In the genomic region with DNA sequence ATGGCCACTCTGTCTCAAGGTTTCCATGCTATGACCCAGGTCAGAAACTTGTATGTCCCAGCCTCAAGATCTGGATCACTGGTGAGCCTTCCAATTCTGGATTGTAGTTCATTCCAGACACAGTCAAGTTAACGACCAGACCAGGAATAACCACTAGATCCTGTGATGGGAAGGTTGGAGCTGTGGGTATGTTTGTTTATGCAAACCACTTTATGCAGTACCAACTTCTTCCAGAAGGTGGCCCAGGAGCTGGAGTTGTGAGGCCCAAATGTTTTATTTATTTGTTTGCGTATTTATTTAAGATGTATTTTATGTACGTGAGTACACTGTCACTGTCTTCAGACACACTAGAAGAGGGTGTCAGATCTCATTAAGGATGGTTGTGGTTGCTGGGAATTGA, we compare ENCODE assay signal across 9 mouse cellular contexts. TPM values are rescaled to one million over a fixed set of nuclear protein-coding genes. Genes with fewer than 3 reads are reported as not detected.
DNase-seq lines count a peak whose midpoint lies in the region; ATAC-seq lines count a peak whose summit lies in the region.
"Had no signal": no experiment of that assay in that cellular context is flagged by ENCODE, and none has a peak within 500 bp of the region (broad histone marks: within the 10 kb centered on the region; RNA-seq: fewer than 3 reads in every experiment).

No protein-coding gene starts in this region.

- H3K9me3 ChIP-seq in kidney, embryonic 14.5 days (ENCODE audit: control insufficient read depth, low read length) = no peaks in the 10 kb centered on the region

- no peak overlapping the region for H3K9ac ChIP-seq in kidney, embryonic 14.5 days (ENCODE audit: low read depth, low read length)

- H3K36me3 ChIP-seq in kidney, embryonic 14.5 days (ENCODE audit: control insufficient read depth, insufficient read depth, low read length) = peaks cover 4% of the 10 kb centered on the region; the same call in 1 of the 2 replicates

- no peak for ATAC-seq in kidney, embryonic 14.5 days (ENCODE audit: low FRiP score, low TSS enrichment)
- ATAC-seq in monocyte, adult 5-6 weeks (replicated peaks; ENCODE audit: insufficient number of reproducible peaks, low FRiP score, low TSS enrichment, poor library complexity, severe bottlenecking) = no peak

- peaks cover 5% of the 10 kb centered on the region; the same call in 1 of the 2 replicates for H3K4me1 ChIP-seq in kidney, embryonic 14.5 days (ENCODE audit: control insufficient read depth, insufficient read depth, low read length)

- H3K27ac ChIP-seq in kidney, embryonic 14.5 days (ENCODE audit: low read depth, low read length) = no peak overlapping the region

- no peak overlapping the region for H3K4me3 ChIP-seq in kidney, embryonic 14.5 days (ENCODE audit: low read length)
- H3K4me3 ChIP-seq: myocyte had no signal

- peak; percentile 12 for DNase-seq in kidney, adult 11 months
- peak; percentile 54 for DNase-seq in thymus, postnatal 0 days (ENCODE audit: low spot score)
- DNase-seq in thymus, postnatal 25 days = no peak
- peak; percentile 56 to 67 for DNase-seq in cerebellum, adult 18-20 months
- peak; percentile 74 for DNase-seq in right cerebral cortex, postnatal 4 days
- DNase-seq in frontal cortex, postnatal 14 days (ENCODE audit: low spot score in 2 of 2) = no peak

- H3K27me3 ChIP-seq in kidney, embryonic 14.5 days (ENCODE audit: control insufficient read depth, insufficient read depth, low read length) = peaks cover 5% of the 10 kb centered on the region

- 62% methylated on average over 3 of the region's 3 CpGs for WGBS in kidney, embryonic 14.5 days

- H3K4me2 ChIP-seq in kidney, embryonic 14.5 days (replicated peaks; ENCODE audit: low read depth, low read length) = no peak overlapping the region

RNA-seq across cellular contexts. Expression of gene Fbxo6, which starts 3.0 kb away (rescaled TPM):
- 16.7 and 19.2 TPM in 2 replicates for polyA plus RNA-seq in kidney, embryonic 14.5 days (2014; fragmentation: Nextera tagmentation; extraction: Ambion mirVana)
- 36.2 and 37.7 TPM in 2 replicates for polyA plus RNA-seq in thymus, postnatal 0 days (2015; fragmentation: Nextera tagmentation; extraction: Ambion mirVana)
- total RNA-seq in monocyte, adult 5-6 weeks (2017) = 12.7 to 17.3 TPM (median 13.8 TPM) in 3 replicates

RNA-seq across cellular contexts. Expression of gene Fbxo44, which starts 5.3 kb away (rescaled TPM):
- 10.8 and 13.2 TPM in 2 replicates for polyA plus RNA-seq in kidney, embryonic 14.5 days (2014; fragmentation: Nextera tagmentation; extraction: Ambion mirVana)
- 10.2 and 10.9 TPM in 2 replicates for polyA plus RNA-seq in thymus, postnatal 0 days (2015; fragmentation: Nextera tagmentation; extraction: Ambion mirVana)
- total RNA-seq in monocyte, adult 5-6 weeks (2017) = 1.5 to 3.5 TPM (median 2.6 TPM) in 3 replicates

RNA-seq across cellular contexts. Expression of gene Fbxo2, which starts 5.4 kb away (rescaled TPM):
- polyA plus RNA-seq in kidney, embryonic 14.5 days (2014; fragmentation: Nextera tagmentation; extraction: Ambion mirVana) = 1.5 and 1.9 TPM in 2 replicates
- polyA plus RNA-seq in thymus, postnatal 0 days (2015; fragmentation: Nextera tagmentation; extraction: Ambion mirVana) = 0.71 and 1.1 TPM in 2 replicates
- not detected in 3 replicates for total RNA-seq in monocyte, adult 5-6 weeks (2017)

RNA-seq across cellular contexts. Expression of gene Draxin, which starts 24.5 kb away (rescaled TPM):
- 0.43 and 0.80 TPM in 2 replicates for polyA plus RNA-seq in kidney, embryonic 14.5 days (2014; fragmentation: Nextera tagmentation; extraction: Ambion mirVana)
- polyA plus RNA-seq in thymus, postnatal 0 days (2015; fragmentation: Nextera tagmentation; extraction: Ambion mirVana) = not detected in 2 replicates
- 0.29 to 3.1 TPM in 2 of 3 replicates, not detected in the other for total RNA-seq in monocyte, adult 5-6 weeks (2017)

RNA-seq across cellular contexts. Expression of gene Mad2l2, which starts 24.8 kb away (rescaled TPM):
- polyA plus RNA-seq in kidney, embryonic 14.5 days (2014; fragmentation: Nextera tagmentation; extraction: Ambion mirVana) = 81.1 and 99.0 TPM in 2 replicates
- 42.1 and 46.1 TPM in 2 replicates for polyA plus RNA-seq in thymus, postnatal 0 days (2015; fragmentation: Nextera tagmentation; extraction: Ambion mirVana)
- total RNA-seq in monocyte, adult 5-6 weeks (2017) = 1.5 to 7.6 TPM (median 6.4 TPM) in 3 replicates

Comparison
In these comparisons a context has a peak if more than half of its experiments do, and no peak if none do; other contexts are left out.
1. DNase-seq: peak in kidney, adult 11 months (single experiment), thymus, postnatal 0 days (single experiment), cerebellum, adult 18-20 months (2 of 2) and right cerebral cortex, postnatal 4 days (single experiment); none in thymus, postnatal 25 days (single experiment) and frontal cortex, postnatal 14 days (0 of 2).